Mouse (Mus musculus): ENCODE data around the gene Dyrk1a. TPM values are rescaled to one million over a fixed set of nuclear protein-coding genes. Genes with fewer than 3 reads are reported as not detected.
A peak's percentile ranks its signal among the peaks of the same experiment; 100 is the strongest.

The Dyrk1a gene
- polyA plus RNA-seq, 1 experiment from 2014 or later: 11.5 TPM

DNA sequence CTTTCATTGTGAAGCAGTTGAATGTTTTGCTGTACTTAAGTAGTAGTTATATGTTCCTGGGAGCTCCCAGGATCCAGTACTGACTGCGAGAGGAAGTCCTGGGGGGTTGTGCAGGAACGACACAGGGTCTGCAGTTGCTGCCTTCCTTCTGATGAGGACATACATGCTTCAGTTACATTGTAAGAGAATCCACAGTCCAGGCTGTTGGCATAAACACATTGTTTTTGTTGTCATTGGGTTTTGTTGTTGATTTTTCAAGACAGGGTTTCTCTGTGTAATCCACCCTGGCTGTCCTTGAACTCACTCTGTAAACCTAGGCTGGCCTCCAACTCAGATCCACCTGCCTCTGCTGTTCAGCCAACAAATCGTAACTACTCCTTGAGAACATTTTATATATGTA is 80.1 kb downstream of the Dyrk1a start:
- H3K27me3 ChIP-seq (replicated peaks; ENCODE audit: control insufficient read depth, insufficient read depth, low read length): no peaks in the 10 kb centered on the region
- no peak overlapping the region for H3K27ac ChIP-seq (ENCODE audit: low read depth)
- WGBS: 74% methylated on average over 3 of the region's 3 CpGs
- ATAC-seq (replicated peaks; ENCODE audit: low FRiP score, low TSS enrichment, low read depth): no peak
- H3K4me3 ChIP-seq (ENCODE audit: low read depth, low read length): no peak overlapping the region
- DNase-seq (ENCODE audit: low spot score): no peak
- no peaks in the 10 kb centered on the region for H3K36me3 ChIP-seq (ENCODE audit: control insufficient read depth, insufficient read depth, low read length)
- H3K9me3 ChIP-seq (ENCODE audit: control insufficient read depth, low read length): no peaks in the 10 kb centered on the region
- H3K4me2 ChIP-seq (ENCODE audit: low read length): no peak overlapping the region
- no peak overlapping the region for H3K9ac ChIP-seq (ENCODE audit: low read length)
- H3K4me1 ChIP-seq (replicated peaks; ENCODE audit: control insufficient read depth, insufficient read depth, low read length): peaks cover 4% of the 10 kb centered on the region; the same call in 1 of the 2 replicates

DNA sequence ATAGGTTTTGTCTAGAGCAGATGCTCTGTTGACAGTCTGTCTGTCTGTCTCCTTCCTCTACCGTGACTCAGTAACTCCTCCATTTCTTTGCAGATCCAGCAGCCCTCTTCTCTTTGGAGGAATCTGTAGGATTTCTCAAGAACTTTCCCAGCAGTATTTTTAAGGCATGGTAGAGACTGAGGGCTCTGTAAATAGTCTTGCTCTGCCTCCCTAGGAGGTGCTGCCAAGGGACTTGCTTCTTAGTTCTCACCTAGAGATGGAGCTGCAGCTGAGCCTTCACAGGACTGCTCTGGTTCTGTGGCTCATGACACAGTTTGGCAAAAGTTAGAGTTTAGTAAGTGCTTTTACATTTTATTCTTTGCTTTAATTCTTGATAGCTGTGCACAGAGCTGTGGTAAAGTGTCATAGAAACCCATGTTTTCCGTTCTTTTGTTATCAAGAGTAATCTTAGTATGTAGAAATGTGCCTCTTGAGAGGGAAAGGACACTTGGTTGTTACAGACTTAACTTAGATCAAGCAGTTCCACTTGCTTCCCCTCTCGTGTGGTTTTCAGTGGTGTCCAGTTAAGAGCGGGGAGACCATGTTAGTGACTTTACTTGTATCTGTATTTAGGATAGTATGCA is 82.4 kb downstream of the Dyrk1a start:
- Histone ChIP-seq H3K4me3 (ENCODE audit: low read depth, low read length) (no peak overlapping the region), H3K4me1 (replicated peaks; ENCODE audit: control insufficient read depth, insufficient read depth, low read length) (peaks cover 4% of the 10 kb centered on the region; the same call in 1 of the 2 replicates), H3K9me3 (ENCODE audit: control insufficient read depth, low read length) (no peaks in the 10 kb centered on the region), H3K36me3 (ENCODE audit: control insufficient read depth, insufficient read depth, low read length) (no peaks in the 10 kb centered on the region), H3K27ac (ENCODE audit: low read depth) (no peak overlapping the region), H3K4me2 (ENCODE audit: low read length) (no peak overlapping the region), H3K27me3 (replicated peaks; ENCODE audit: control insufficient read depth, insufficient read depth, low read length) (no peaks in the 10 kb centered on the region), H3K9ac (ENCODE audit: low read length) (no peak overlapping the region)
- 68% methylated on average over 4 of the region's 4 CpGs for WGBS
- DNase-seq (ENCODE audit: low spot score) (no peak), ATAC-seq (replicated peaks; ENCODE audit: low FRiP score, low TSS enrichment, low read depth) (no peak)

GRCm38 (mm10) chr16:94655083-94655482 is 85.3 kb downstream of the Dyrk1a start:
- Histone ChIP-seq H3K4me1 (replicated peaks; ENCODE audit: control insufficient read depth, insufficient read depth, low read length) (peaks cover 4% of the 10 kb centered on the region; the same call in 1 of the 2 replicates), H3K9me3 (ENCODE audit: control insufficient read depth, low read length) (no peaks in the 10 kb centered on the region), H3K4me3 (ENCODE audit: low read depth, low read length) (no peak overlapping the region), H3K27me3 (replicated peaks; ENCODE audit: control insufficient read depth, insufficient read depth, low read length) (no peaks in the 10 kb centered on the region), H3K9ac (ENCODE audit: low read length) (no peak overlapping the region), H3K36me3 (ENCODE audit: control insufficient read depth, insufficient read depth, low read length) (peaks cover 6% of the 10 kb centered on the region), H3K4me2 (ENCODE audit: low read length) (no peak overlapping the region), H3K27ac (ENCODE audit: low read depth) (no peak overlapping the region)
- ATAC-seq (replicated peaks; ENCODE audit: low FRiP score, low TSS enrichment, low read depth) (no peak), DNase-seq (ENCODE audit: low spot score) (no peak)
- WGBS: 57% methylated on average over 6 of the region's 6 CpGs

DNA sequence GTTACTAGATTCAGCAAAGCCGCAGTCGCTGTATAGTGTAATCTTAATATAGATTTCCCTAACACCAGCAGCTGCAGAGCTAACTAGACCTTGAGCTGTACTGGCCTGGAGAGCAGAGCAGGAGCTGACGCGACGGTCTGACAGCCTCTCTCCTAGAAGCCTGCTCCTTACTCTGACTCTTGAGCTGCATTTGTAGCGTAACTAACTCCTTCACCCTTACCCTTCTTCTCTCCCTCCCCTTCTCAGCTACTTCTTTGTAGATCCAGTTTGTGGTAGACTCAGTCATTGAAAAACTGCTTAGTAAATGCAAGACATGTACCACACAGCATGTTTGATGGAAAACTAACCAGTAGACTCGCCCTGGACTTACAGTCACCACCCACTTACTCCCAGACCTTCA is 87.1 kb downstream of the Dyrk1a start:
- Histone ChIP-seq H3K4me2 (ENCODE audit: low read length) (no peak overlapping the region), H3K9ac (ENCODE audit: low read length) (no peak overlapping the region), H3K27me3 (replicated peaks; ENCODE audit: control insufficient read depth, insufficient read depth, low read length) (no peaks in the 10 kb centered on the region), H3K4me3 (ENCODE audit: low read depth, low read length) (no peak overlapping the region), H3K36me3 (ENCODE audit: control insufficient read depth, insufficient read depth, low read length) (peaks cover 13% of the 10 kb centered on the region), H3K4me1 (replicated peaks; ENCODE audit: control insufficient read depth, insufficient read depth, low read length) (0 out of 2 replicates have a peak, but pooled peaks cover under 1% of the 10 kb centered on the region), H3K27ac (ENCODE audit: low read depth) (no peak overlapping the region), H3K9me3 (ENCODE audit: control insufficient read depth, low read length) (no peaks in the 10 kb centered on the region)
- WGBS: 81% methylated on average over 7 of the region's 7 CpGs
- DNase-seq (ENCODE audit: low spot score): no peak
- ATAC-seq (replicated peaks; ENCODE audit: low FRiP score, low TSS enrichment, low read depth): no peak

- Histone ChIP-seq H3K4me1 (replicated peaks; ENCODE audit: control insufficient read depth, insufficient read depth, low read length) (no peaks in the 10 kb centered on the region), H3K9ac (ENCODE audit: low read length) (no peak overlapping the region), H3K27me3 (replicated peaks; ENCODE audit: control insufficient read depth, insufficient read depth, low read length) (no peaks in the 10 kb centered on the region), H3K27ac (ENCODE audit: low read depth) (no peak overlapping the region), H3K4me3 (ENCODE audit: low read depth, low read length) (no peak overlapping the region), H3K9me3 (ENCODE audit: control insufficient read depth, low read length) (no peaks in the 10 kb centered on the region), H3K4me2 (ENCODE audit: low read length) (no peak overlapping the region), H3K36me3 (ENCODE audit: control insufficient read depth, insufficient read depth, low read length) (peaks cover 17% of the 10 kb centered on the region)
- DNase-seq (ENCODE audit: low spot score) (no peak), ATAC-seq (replicated peaks; ENCODE audit: low FRiP score, low TSS enrichment, low read depth) (no peak)
- WGBS: 92% methylated on average over 7 of the region's 7 CpGs
Measured at GRCm38 (mm10) chr16:94659394-94659793, 89.6 kb downstream of the Dyrk1a start.

GRCm38 (mm10) chr16:94660221-94660620 is 90.4 kb downstream of the Dyrk1a start:
- WGBS: 94% methylated on average over 8 of the region's 8 CpGs
- DNase-seq (ENCODE audit: low spot score): no peak

GRCm38 (mm10) chr16:94667557-94667956 is 97.7 kb downstream of the Dyrk1a start:
- no peak overlapping the region for H3K4me2 ChIP-seq (ENCODE audit: low read length)
- no peaks in the 10 kb centered on the region for H3K9me3 ChIP-seq (ENCODE audit: control insufficient read depth, low read length)
- no peaks in the 10 kb centered on the region for H3K4me1 ChIP-seq (replicated peaks; ENCODE audit: control insufficient read depth, insufficient read depth, low read length)
- DNase-seq (ENCODE audit: low spot score) (peak; percentile 24), ATAC-seq (replicated peaks; ENCODE audit: low FRiP score, low TSS enrichment, low read depth) (no peak)
- no peak overlapping the region for H3K4me3 ChIP-seq (ENCODE audit: low read depth, low read length)
- H3K9ac ChIP-seq (ENCODE audit: low read length): no peak overlapping the region
- H3K36me3 ChIP-seq (ENCODE audit: control insufficient read depth, insufficient read depth, low read length): peaks cover 74% of the 10 kb centered on the region
- WGBS: 91% methylated on average over 4 of the region's 4 CpGs
- no peak overlapping the region for H3K27ac ChIP-seq (ENCODE audit: low read depth)
- H3K27me3 ChIP-seq (replicated peaks; ENCODE audit: control insufficient read depth, insufficient read depth, low read length): no peaks in the 10 kb centered on the region

More at GRCm38 (mm10) chr16:94660221-94660620, 90.4 kb downstream of the Dyrk1a start:
- no peaks in the 10 kb centered on the region for H3K4me1 ChIP-seq (replicated peaks; ENCODE audit: control insufficient read depth, insufficient read depth, low read length)
- peaks cover 25% of the 10 kb centered on the region for H3K36me3 ChIP-seq (ENCODE audit: control insufficient read depth, insufficient read depth, low read length)
- H3K27me3 ChIP-seq (replicated peaks; ENCODE audit: control insufficient read depth, insufficient read depth, low read length): no peaks in the 10 kb centered on the region
- no peak for ATAC-seq (replicated peaks; ENCODE audit: low FRiP score, low TSS enrichment, low read depth)
- no peak overlapping the region for H3K4me2 ChIP-seq (ENCODE audit: low read length)
- no peak overlapping the region for H3K4me3 ChIP-seq (ENCODE audit: low read depth, low read length)
- no peak overlapping the region for H3K9ac ChIP-seq (ENCODE audit: low read length)
- H3K9me3 ChIP-seq (ENCODE audit: control insufficient read depth, low read length): no peaks in the 10 kb centered on the region
- no peak overlapping the region for H3K27ac ChIP-seq (ENCODE audit: low read depth)

GRCm38 (mm10) chr16:94671313-94671712 is 101.5 kb downstream of the Dyrk1a start:
- Histone ChIP-seq H3K4me3 (ENCODE audit: low read depth, low read length) (no peak overlapping the region), H3K4me2 (ENCODE audit: low read length) (no peak overlapping the region), H3K36me3 (ENCODE audit: control insufficient read depth, insufficient read depth, low read length) (peaks cover 81% of the 10 kb centered on the region), H3K9me3 (ENCODE audit: control insufficient read depth, low read length) (no peaks in the 10 kb centered on the region), H3K27me3 (replicated peaks; ENCODE audit: control insufficient read depth, insufficient read depth, low read length) (no peaks in the 10 kb centered on the region), H3K4me1 (replicated peaks; ENCODE audit: control insufficient read depth, insufficient read depth, low read length) (no peaks in the 10 kb centered on the region), H3K27ac (ENCODE audit: low read depth) (no peak overlapping the region), H3K9ac (ENCODE audit: low read length) (no peak overlapping the region)
- WGBS: 88% methylated on average over 9 of the region's 9 CpGs
- DNase-seq (ENCODE audit: low spot score) (no peak), ATAC-seq (replicated peaks; ENCODE audit: low FRiP score, low TSS enrichment, low read depth) (no peak)

GRCm38 (mm10) chr16:94680924-94681323 is 111.1 kb downstream of the Dyrk1a start:
- ATAC-seq (replicated peaks; ENCODE audit: low FRiP score, low TSS enrichment, low read depth) (no peak), DNase-seq (ENCODE audit: low spot score) (no peak)
- no peak overlapping the region for H3K9ac ChIP-seq (ENCODE audit: low read length)
- peaks cover 37% of the 10 kb centered on the region for H3K36me3 ChIP-seq (ENCODE audit: control insufficient read depth, insufficient read depth, low read length)
- 66% methylated on average over 4 of the region's 4 CpGs for WGBS
- H3K27ac ChIP-seq (ENCODE audit: low read depth): no peak overlapping the region
- H3K27me3 ChIP-seq (replicated peaks; ENCODE audit: control insufficient read depth, insufficient read depth, low read length): no peaks in the 10 kb centered on the region
- no peak overlapping the region for H3K4me3 ChIP-seq (ENCODE audit: low read depth, low read length)
- no peak overlapping the region for H3K4me2 ChIP-seq (ENCODE audit: low read length)
- H3K9me3 ChIP-seq (ENCODE audit: control insufficient read depth, low read length): no peaks in the 10 kb centered on the region
- 0 out of 2 replicates have a peak, but pooled peaks cover 4% of the 10 kb centered on the region for H3K4me1 ChIP-seq (replicated peaks; ENCODE audit: control insufficient read depth, insufficient read depth, low read length)
